Mouse (Mus musculus) thymus, postnatal 25 days (tissue): ENCODE measurements around the gene Tex44.

Experiments
- DNase-seq: peaks from one replicate; pipeline ENCODE4 v3.0.0; 2022

Gene Tex44

GRCm38 (mm10) chr1:86449966-86450365 is 23.8 kb downstream of the Tex44 start:
- DNase-seq: no peak

GRCm38 (mm10) chr1:86452713-86453112 is 26.6 kb downstream of the Tex44 start:
- DNase-seq: no peak

- no peak for DNase-seq
Measured at GRCm38 (mm10) chr1:86456892-86457581, 30.9 kb downstream of the Tex44 start.

DNA sequence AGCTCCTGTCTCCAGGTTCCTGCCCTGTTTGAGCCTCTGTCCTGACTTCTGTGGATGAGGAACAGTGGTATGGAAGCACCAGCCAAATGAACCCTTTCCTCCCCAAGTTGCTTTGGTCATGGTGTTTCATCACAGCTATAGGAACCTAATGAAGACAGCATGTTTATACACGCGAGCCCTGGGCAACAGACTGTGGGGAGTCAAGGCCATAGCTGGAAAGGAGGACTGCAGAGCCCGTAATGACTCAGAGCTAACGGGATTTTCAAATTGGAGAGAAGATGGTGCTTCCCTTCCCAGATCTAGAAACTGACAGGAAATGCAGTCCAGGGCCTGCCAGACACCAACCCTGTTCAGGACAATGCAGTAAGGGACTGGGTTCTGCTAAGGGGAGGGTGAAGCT is 33.2 kb downstream of the Tex44 start:
- no peak for DNase-seq

- no peak for DNase-seq
Measured at GRCm38 (mm10) chr1:86464223-86464874, 38.2 kb downstream of the Tex44 start.

GRCm38 (mm10) chr1:86464875-86465224 is 38.7 kb downstream of the Tex44 start:
- no peak for DNase-seq

DNA sequence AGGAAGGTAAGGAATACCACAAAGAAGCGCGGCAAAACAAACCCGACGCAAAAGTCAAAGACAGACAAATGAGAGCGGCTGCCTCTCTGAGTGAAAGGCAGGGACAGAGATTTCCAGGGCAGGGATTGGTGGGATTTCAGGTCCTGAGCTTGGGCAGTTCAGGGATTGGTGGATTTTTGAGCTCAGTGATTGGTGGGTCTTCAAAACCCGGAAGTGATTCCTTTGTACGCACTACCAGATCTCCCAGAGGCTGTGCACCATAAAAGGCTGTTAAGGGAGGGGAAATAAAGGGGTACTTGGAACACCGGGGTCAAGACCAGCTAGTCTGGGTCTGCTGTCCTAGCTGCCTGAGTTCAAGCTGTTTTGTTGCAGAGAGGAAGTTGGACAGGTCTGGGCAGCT is 41.3 kb downstream of the Tex44 start:
- no peak for DNase-seq

GRCm38 (mm10) chr1:86469876-86470275 is 43.7 kb downstream of the Tex44 start:
- DNase-seq: no peak

- no peak for DNase-seq
Measured at GRCm38 (mm10) chr1:86470519-86471181, 44.5 kb downstream of the Tex44 start.

DNA sequence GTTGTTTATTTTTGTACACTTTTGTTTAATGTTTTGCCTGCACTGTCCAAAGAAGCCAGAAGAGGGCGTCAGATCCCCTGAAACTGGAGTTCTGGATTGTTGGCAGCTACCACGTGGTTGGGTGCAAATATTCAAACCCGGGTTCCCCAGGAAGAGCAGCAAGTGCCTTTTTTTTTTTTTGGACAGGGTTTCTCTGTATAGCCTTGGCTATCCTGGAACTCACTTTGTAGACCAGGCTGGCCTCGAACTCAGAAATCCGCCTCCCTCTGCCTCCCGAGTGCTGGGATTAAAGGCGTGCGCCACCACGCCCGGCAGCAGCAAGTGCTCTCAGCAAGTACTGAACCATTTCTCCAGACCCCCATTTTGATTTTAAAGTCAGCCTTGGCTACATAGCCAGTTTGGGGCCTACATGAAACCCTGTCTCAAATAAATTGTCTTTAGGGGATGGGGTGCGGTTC is 45.4 kb downstream of the Tex44 start:
- DNase-seq: peak; percentile 47

GRCm38 (mm10) chr1:86472197-86472952 is 46.2 kb downstream of the Tex44 start:
- DNase-seq: peak; percentile 33

GRCm38 (mm10) chr1:86473109-86473760 is 47.1 kb downstream of the Tex44 start:
- no peak for DNase-seq
